Mouse (Mus musculus): Measurements from ENCODE around the gene Ocel1. TPM values are rescaled to one million over a fixed set of nuclear protein-coding genes. Genes with fewer than 3 reads are reported as not detected.

Ocel1 gene
- polyA plus RNA-seq, 1 experiment: 13.6 TPM

DNA sequence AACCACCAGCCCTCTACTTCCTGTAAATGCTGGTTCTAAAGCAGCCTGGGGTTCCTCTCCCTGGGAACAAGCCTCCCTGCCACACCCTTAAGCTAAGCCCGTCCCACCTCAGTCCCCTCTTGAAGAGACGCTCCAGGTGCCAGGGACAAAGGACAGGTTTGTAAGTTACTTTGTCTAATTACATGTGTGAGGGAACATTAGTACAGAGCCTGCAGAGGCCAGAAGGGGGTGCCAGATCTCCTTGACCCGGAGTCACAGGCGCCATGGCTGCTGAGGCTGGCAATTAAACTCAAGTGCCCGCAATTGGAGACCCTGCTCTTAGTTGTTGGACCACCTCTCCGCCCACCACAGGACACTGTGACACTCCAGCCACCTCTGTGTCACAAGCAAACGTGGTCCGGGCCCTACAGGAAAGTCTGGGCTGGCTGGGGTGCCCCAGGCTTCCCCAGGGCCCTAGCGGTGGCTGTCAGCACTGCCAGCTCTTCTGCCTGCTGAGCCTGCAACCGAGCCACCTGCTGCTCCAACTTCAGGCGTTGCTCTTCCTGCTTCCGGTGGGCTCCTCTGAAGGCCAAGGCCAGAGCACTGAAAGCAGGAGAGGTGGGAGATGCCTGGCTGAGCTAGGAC lies 14.2 kb downstream of the Ocel1 start:
- H3K4me3 ChIP-seq (ENCODE audit: insufficient read depth, low read length): no peak overlapping the region
- no peaks in the 10 kb centered on the region for H3K4me1 ChIP-seq (ENCODE audit: control insufficient read depth, insufficient read depth, low read length)
- TF ChIP-seq CTCF (IDR thresholded peaks at IDR 0.05; ENCODE audit: extremely low read depth, insufficient read depth, low read length) (no peak), POLR2A (IDR thresholded peaks at IDR 0.05; ENCODE audit: extremely low read depth, insufficient read depth, low read length) (no peak)
- H3K27ac ChIP-seq (ENCODE audit: insufficient read depth, low read length): no peak overlapping the region

DNA sequence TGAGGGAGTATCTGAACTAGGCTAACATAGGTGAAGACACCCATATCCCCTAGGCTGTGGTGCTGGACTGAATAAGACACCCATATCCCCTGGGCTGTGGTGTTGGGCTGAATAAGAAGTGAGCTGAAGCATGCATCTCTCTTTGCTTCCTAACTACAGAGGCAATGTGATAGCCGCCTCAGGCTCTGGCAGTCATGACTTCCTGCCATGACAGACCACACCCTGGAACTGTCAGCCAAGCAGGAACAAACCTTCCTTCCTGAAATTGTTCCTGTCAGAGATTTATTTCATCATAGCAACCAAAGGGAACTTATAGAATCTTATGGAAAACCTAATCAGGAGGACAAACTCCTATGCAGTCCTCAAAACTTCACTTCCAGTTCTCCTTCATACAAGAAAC lies 17.2 kb downstream of the Ocel1 start:
- H3K4me1 ChIP-seq (ENCODE audit: control insufficient read depth, insufficient read depth, low read length): no peaks in the 10 kb centered on the region
- no peak overlapping the region for H3K4me3 ChIP-seq (ENCODE audit: insufficient read depth, low read length)
- no peak overlapping the region for H3K27ac ChIP-seq (ENCODE audit: insufficient read depth, low read length)
- TF ChIP-seq POLR2A (IDR thresholded peaks at IDR 0.05; ENCODE audit: extremely low read depth, insufficient read depth, low read length): no peak
- TF ChIP-seq CTCF (IDR thresholded peaks at IDR 0.05; ENCODE audit: extremely low read depth, insufficient read depth, low read length): no peak

GRCm38 (mm10) chr8:71391696-71392095 lies 20.6 kb downstream of the Ocel1 start:
- Histone ChIP-seq H3K27ac (ENCODE audit: insufficient read depth, low read length) (no peak overlapping the region), H3K4me1 (ENCODE audit: control insufficient read depth, insufficient read depth, low read length) (no peaks in the 10 kb centered on the region), H3K4me3 (ENCODE audit: insufficient read depth, low read length) (no peak overlapping the region)
- TF ChIP-seq POLR2A (IDR thresholded peaks at IDR 0.05; ENCODE audit: extremely low read depth, insufficient read depth, low read length) (no peak), CTCF (IDR thresholded peaks at IDR 0.05; ENCODE audit: extremely low read depth, insufficient read depth, low read length) (no peak)

DNA sequence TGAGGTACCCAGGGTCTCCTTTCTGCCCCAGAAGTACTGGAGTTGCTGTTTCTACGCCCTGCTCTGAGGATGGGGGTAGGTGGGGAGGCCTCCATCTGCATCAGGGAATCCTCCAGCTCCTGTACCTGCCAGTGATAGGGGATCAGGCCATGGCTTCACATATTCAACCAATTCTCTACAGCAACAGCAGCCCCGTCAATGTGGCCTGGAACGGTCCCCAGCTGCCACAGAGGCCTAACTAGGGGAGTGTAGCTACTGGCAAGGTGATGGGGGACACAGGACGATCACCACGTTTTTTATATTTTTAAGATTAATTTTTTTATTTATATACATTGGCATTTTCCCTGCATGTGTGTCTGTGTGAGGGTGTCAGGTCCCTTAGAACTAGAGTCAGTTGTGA lies 21.3 kb downstream of the Ocel1 start:
- Histone ChIP-seq H3K27ac (ENCODE audit: insufficient read depth, low read length) (no peak overlapping the region), H3K4me3 (ENCODE audit: insufficient read depth, low read length) (no peak overlapping the region), H3K4me1 (ENCODE audit: control insufficient read depth, insufficient read depth, low read length) (no peaks in the 10 kb centered on the region)
- no peak for TF ChIP-seq CTCF (IDR thresholded peaks at IDR 0.05; ENCODE audit: extremely low read depth, insufficient read depth, low read length)
- TF ChIP-seq POLR2A (IDR thresholded peaks at IDR 0.05; ENCODE audit: extremely low read depth, insufficient read depth, low read length): no peak

DNA sequence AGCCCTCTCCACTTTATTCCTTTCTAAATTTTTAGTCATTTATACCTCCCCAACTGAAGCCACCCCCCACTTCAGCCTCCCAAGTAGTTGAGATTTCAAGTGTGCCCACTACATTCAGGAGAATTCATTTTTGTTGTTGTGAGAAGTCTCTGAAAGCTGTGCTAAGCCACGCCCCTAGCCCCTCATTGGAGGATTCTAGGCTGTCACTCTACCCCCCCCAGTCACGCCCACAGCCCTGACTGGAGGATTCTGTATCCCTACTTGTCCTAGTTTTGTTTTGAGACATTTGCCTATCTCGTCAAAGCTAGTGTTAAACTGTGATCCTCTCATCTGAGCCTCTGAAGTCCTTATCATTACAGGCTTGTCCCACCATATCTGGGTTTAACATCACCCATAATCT lies 21.8 kb downstream of the Ocel1 start:
- Histone ChIP-seq H3K27ac (ENCODE audit: insufficient read depth, low read length) (no peak overlapping the region), H3K4me3 (ENCODE audit: insufficient read depth, low read length) (no peak overlapping the region), H3K4me1 (ENCODE audit: control insufficient read depth, insufficient read depth, low read length) (no peaks in the 10 kb centered on the region)
- no peak for TF ChIP-seq CTCF (IDR thresholded peaks at IDR 0.05; ENCODE audit: extremely low read depth, insufficient read depth, low read length)
- TF ChIP-seq POLR2A (IDR thresholded peaks at IDR 0.05; ENCODE audit: extremely low read depth, insufficient read depth, low read length): no peak

DNA sequence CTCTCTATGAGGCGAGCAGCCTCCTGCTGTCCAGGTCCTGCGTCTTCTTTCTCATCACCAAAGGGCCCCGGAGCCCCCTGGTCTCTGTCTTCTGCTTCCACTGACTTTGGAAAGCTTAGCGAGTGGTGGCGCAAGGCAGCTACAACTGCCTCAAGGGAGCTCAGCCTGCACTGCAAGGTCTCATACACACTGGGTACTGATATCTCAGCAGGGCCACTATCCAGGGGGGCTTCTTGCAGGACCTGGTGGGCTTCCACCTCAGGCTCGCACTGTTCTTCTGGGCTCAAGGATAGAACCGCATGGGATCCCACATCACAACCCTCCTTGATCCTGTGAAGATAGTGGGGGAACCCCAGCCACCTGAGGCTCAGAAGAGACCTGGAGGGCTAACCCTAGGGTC lies 23.4 kb downstream of the Ocel1 start:
- no peaks in the 10 kb centered on the region for H3K4me1 ChIP-seq (ENCODE audit: control insufficient read depth, insufficient read depth, low read length)
- no peak overlapping the region for H3K27ac ChIP-seq (ENCODE audit: insufficient read depth, low read length)
- TF ChIP-seq CTCF (IDR thresholded peaks at IDR 0.05; ENCODE audit: extremely low read depth, insufficient read depth, low read length) (no peak), POLR2A (IDR thresholded peaks at IDR 0.05; ENCODE audit: extremely low read depth, insufficient read depth, low read length) (no peak)
- 0 out of 2 replicates have a peak overlapping the region, but pooled peaks have one; percentile 6 for H3K4me3 ChIP-seq (ENCODE audit: insufficient read depth, low read length)

DNA sequence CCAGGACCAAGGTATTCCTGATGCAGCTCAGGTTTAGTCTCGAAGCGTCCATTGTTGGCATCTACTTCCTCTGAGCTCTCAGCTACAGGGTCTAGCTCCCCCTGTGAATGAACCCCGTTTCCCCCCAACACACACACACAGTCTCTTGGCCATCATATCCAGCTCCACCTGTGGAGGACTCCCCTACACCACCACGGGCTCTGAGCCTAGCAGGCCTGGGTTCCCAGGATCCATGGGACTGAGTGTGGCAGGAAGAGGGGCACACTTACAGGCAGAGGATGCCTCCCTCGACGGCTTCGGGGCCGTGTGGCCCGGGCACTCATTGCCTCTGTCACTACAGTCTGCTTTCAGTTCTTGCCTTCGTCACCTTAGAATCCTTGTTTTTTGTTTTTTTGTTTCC lies 24.0 kb downstream of the Ocel1 start:
- Histone ChIP-seq H3K4me1 (ENCODE audit: control insufficient read depth, insufficient read depth, low read length) (no peaks in the 10 kb centered on the region), H3K4me3 (ENCODE audit: insufficient read depth, low read length) (0 out of 2 replicates have a peak overlapping the region, but pooled peaks have one; percentile 6), H3K27ac (ENCODE audit: insufficient read depth, low read length) (peak overlapping the region; percentile 79; the same call in 1 of the 2 replicates)
- TF ChIP-seq CTCF (IDR thresholded peaks at IDR 0.05; ENCODE audit: extremely low read depth, insufficient read depth, low read length) (no peak), POLR2A (IDR thresholded peaks at IDR 0.05; ENCODE audit: extremely low read depth, insufficient read depth, low read length) (no peak)

DNA sequence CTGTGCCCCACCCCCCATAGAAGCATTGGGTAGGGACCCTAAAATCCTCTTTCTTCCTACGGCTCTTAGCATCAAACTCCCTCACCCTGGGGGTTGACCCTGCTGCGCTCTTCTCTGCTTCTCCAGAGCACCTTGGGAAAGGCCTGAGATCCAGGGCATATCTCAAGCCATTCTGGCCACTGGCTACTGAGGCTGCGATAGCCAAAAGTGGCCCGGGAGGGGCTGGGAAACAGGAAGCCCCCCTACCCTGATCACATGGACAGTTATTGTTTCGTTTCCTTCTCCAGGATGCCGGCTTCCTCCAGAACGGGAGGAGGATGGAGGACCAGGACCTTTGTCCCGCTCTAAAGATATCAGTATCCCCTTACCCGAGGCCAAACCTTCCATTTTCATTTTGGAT lies 24.5 kb downstream of the Ocel1 start, which contains the start of gene Ushbp1:
Gene Ushbp1, minus strand, starts transcription at position 174 of the 400 bp plus-strand sequence.
- H3K27ac ChIP-seq (ENCODE audit: insufficient read depth, low read length): peak within 1 kb of the TSS; percentile 79
- no peaks in the 10 kb centered on the region for H3K4me1 ChIP-seq (ENCODE audit: control insufficient read depth, insufficient read depth, low read length)
- H3K4me3 ChIP-seq (ENCODE audit: insufficient read depth, low read length): peak within 1 kb of the TSS; percentile 64
- TF ChIP-seq CTCF (IDR thresholded peaks at IDR 0.05; ENCODE audit: extremely low read depth, insufficient read depth, low read length) (no peak), POLR2A (IDR thresholded peaks at IDR 0.05; ENCODE audit: extremely low read depth, insufficient read depth, low read length) (no peak)

GRCm38 (mm10) chr8:71396639-71397305 lies 25.7 kb downstream of the Ocel1 start, which contains the start of gene Babam1:
Gene Babam1, plus strand, starts transcription at chr8:71396861.
- no peaks in the 10 kb centered on the region for H3K4me1 ChIP-seq (ENCODE audit: control insufficient read depth, insufficient read depth, low read length)
- peak; percentile 78 for TF ChIP-seq POLR2A (IDR thresholded peaks at IDR 0.05; ENCODE audit: extremely low read depth, insufficient read depth, low read length)
- TF ChIP-seq CTCF (IDR thresholded peaks at IDR 0.05; ENCODE audit: extremely low read depth, insufficient read depth, low read length): no peak
- H3K4me3 ChIP-seq (ENCODE audit: insufficient read depth, low read length): peak within 1 kb of the TSS; percentile 64

DNA sequence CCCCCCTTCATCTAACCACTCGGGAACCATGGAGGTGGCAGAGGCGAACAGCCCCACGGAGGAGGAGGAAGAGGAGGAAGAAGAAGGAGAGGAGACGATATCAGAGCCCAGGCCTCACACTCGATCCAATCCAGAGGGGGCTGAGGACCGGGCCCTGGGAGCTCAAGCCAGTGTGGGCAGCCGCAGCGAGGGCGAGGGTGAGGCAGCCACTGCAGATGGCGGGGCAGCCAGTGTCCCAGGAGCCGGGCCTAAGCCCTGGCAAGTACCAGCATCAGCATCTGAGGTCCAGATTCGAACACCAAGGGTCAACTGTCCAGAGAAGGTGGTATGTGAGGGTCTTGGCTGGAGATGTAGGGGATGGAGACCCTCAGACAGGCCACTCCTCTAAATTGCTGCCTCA lies 26.6 kb downstream of the Ocel1 start:
- Histone ChIP-seq H3K4me3 (ENCODE audit: insufficient read depth, low read length) (peak overlapping the region; percentile 64; the same call in 1 of the 2 replicates), H3K27ac (ENCODE audit: insufficient read depth, low read length) (no peak overlapping the region), H3K4me1 (ENCODE audit: control insufficient read depth, insufficient read depth, low read length) (no peaks in the 10 kb centered on the region)
- no peak for TF ChIP-seq POLR2A (IDR thresholded peaks at IDR 0.05; ENCODE audit: extremely low read depth, insufficient read depth, low read length)
- no peak for TF ChIP-seq CTCF (IDR thresholded peaks at IDR 0.05; ENCODE audit: extremely low read depth, insufficient read depth, low read length)

More at GRCm38 (mm10) chr8:71396639-71397305, 25.7 kb downstream of the Ocel1 start, which contains the start of gene Babam1:
- H3K27ac ChIP-seq (ENCODE audit: insufficient read depth, low read length): peak within 1 kb of the TSS; percentile 4

Data from cortical plate, adult 2 months (tissue).